Mouse (Mus musculus) heart, postnatal 4 days (tissue): ENCODE results near the gene Hoxb9. TPM values are rescaled to one million over a fixed set of nuclear protein-coding genes. Genes with fewer than 3 reads are reported as not detected.
A peak's percentile ranks its signal among the peaks of the same experiment; 100 is the strongest.

ENCODE experiments used
- DNase-seq: peaks from one replicate; pipeline ENCODE4 v3.0.0; 2021
- microRNA-seq, 2 experiments: library from miRNA; unstranded; fragments of <30 nt; microRNA quantifications; one replicate each; pipeline ENCODE4 v1.2.0; 2021 to 2022
- total RNA-seq, 2 experiments: library from RNA; stranded (reverse); gene quantifications; 2 replicates each; pipeline ENCODE4 v1.2.3; 2021

Hoxb9 gene
- total RNA-seq, 2 experiments from 2014 or later, result not detected

GRCm38 (mm10) chr11:96314671-96315343, 43.5 kb downstream of the Hoxb9 start:
- no peak for DNase-seq

GRCm38 (mm10) chr11:96315344-96315681, 44.1 kb downstream of the Hoxb9 start:
- DNase-seq, result no peak

GRCm38 (mm10) chr11:96316696-96317607, 45.7 kb downstream of the Hoxb9 start:
- DNase-seq, result no peak

- no peak for DNase-seq
Measured at GRCm38 (mm10) chr11:96317608-96318367, 46.5 kb downstream of the Hoxb9 start, which contains the start of gene Hoxb4. Gene Hoxb4 (plus strand): TSS chr11:96318267.

GRCm38 (mm10) chr11:96318368-96319070, 47.3 kb downstream of the Hoxb9 start:
- DNase-seq, result peak; percentile 42

- no peak for DNase-seq
Measured at GRCm38 (mm10) chr11:96319071-96319902, 48.0 kb downstream of the Hoxb9 start.

- DNase-seq, result no peak
Measured at GRCm38 (mm10) chr11:96319910-96320309, 48.7 kb downstream of the Hoxb9 start.

- no peak for DNase-seq
Measured at GRCm38 (mm10) chr11:96320688-96321087, 49.4 kb downstream of the Hoxb9 start.

GRCm38 (mm10) chr11:96321846-96322245, 50.6 kb downstream of the Hoxb9 start:
- DNase-seq, result no peak

- no peak for DNase-seq
Measured at GRCm38 (mm10) chr11:96322738-96323137, 51.5 kb downstream of the Hoxb9 start.

- DNase-seq, result no peak
Measured at GRCm38 (mm10) chr11:96323154-96323553, 51.9 kb downstream of the Hoxb9 start, which contains the start of gene Hoxb3. Gene Hoxb3 (plus strand): TSS chr11:96323326.

- no peak for DNase-seq
Measured at GRCm38 (mm10) chr11:96324125-96324524, 52.9 kb downstream of the Hoxb9 start.

GRCm38 (mm10) chr11:96324965-96325364, 53.7 kb downstream of the Hoxb9 start:
- no peak for DNase-seq

GRCm38 (mm10) chr11:96325747-96326212, 54.5 kb downstream of the Hoxb9 start:
- no peak for DNase-seq

Small RNAs within 50 kb of the gene (microRNA-seq; reads per million reads assigned to microRNA genes)
- gene Mir10a (916 to 952 reads per million in 2 experiments), gene Mir196a-1 (0 reads per million in 2 experiments)

Other genes with a start within 250 kb of the Hoxb9 start
- not detected for gene Gip, start 246.9 kb upstream of the Hoxb9 start, total RNA-seq
- 10 to 100 TPM; 60.9 to 62.7 TPM for gene Snf8, start 236.6 kb upstream of the Hoxb9 start, total RNA-seq
- gene Ube2z, start 206.1 kb upstream of the Hoxb9 start, total RNA-seq, result 10 to 100 TPM; 47.4 to 48.3 TPM
- gene Atp5g1, start 195.8 kb upstream of the Hoxb9 start, total RNA-seq, result 1,000 to 10,000 TPM; 2,269 to 2,363 TPM
- gene Calcoco2, start 159.5 kb upstream of the Hoxb9 start, total RNA-seq, result not detected
- not detected for gene Ttll6, start 137.7 kb upstream of the Hoxb9 start, total RNA-seq
- gene Hoxb13, start 77.1 kb upstream of the Hoxb9 start, total RNA-seq, result not detected
- not detected for gene Hoxb8, start 10.4 kb downstream of the Hoxb9 start, total RNA-seq
- under 1 TPM in 1 of 2 experiments, not detected in 1; 0.24 TPM for gene Hoxb7, start 15.2 kb downstream of the Hoxb9 start, total RNA-seq
- not detected for gene Hoxb6, start 21.0 kb downstream of the Hoxb9 start, total RNA-seq
- under 1 TPM in 1 of 2 experiments, not detected in 1; 0.32 TPM for gene Hoxb5, start 31.9 kb downstream of the Hoxb9 start, total RNA-seq
- 1 to 10 TPM in 1 of 2 experiments, under 1 TPM in 1; 0.74 to 1.0 TPM for gene Hoxb4, start 46.8 kb downstream of the Hoxb9 start, total RNA-seq
- 1 to 10 TPM; 1.4 to 1.5 TPM for gene Hoxb3, start 51.9 kb downstream of the Hoxb9 start, total RNA-seq
- gene Hoxb2, start 79.1 kb downstream of the Hoxb9 start, total RNA-seq, result 1 to 10 TPM; 1.3 to 2.2 TPM
- not detected for gene Hoxb1, start 94.3 kb downstream of the Hoxb9 start, total RNA-seq
- gene Skap1, start 193.1 kb downstream of the Hoxb9 start, total RNA-seq, result under 1 TPM in 1 of 2 experiments, not detected in 1; 0.29 TPM